Mouse (Mus musculus) pancreas, adult 10 weeks (tissue): ENCODE measurements around the gene Sp4. TPM values are rescaled to one million over a fixed set of nuclear protein-coding genes. Genes with fewer than 3 reads are reported as not detected.

Experiments used
- polyA plus RNA-seq: library from polyadenylated mRNA; stranded (reverse); fragments of 350-450 nt; fragmentation: Illumina TruSeq; extraction: RNeasy Lipid Tissue Mini Kit (QIAGEN cat#74804); gene quantifications from one replicate; pipeline ENCODE4 v1.2.3, GENCODE M21; 2015; ENCODE audit warnings: low read depth, low replicate concordance; ENCODE audit not compliant: insufficient read depth

The Sp4 gene
- polyA plus RNA-seq: 2.1 TPM

GRCm38 (mm10) chr12:118301072-118301865, at the start of gene Sp4:
Gene Sp4 (minus strand): TSS chr12:118301440.

GRCm38 (mm10) chr12:118198386-118199093, 102.7 kb downstream of the Sp4 start, which contains the start of gene Dnah11:
Gene Dnah11 (minus strand): TSS chr12:118199043.

Other genes starting within 250 kb of the Sp4 start
- gene Dnah11, start 102.4 kb downstream of the Sp4 start, polyA plus RNA-seq: 0.46 TPM